Mouse (Mus musculus) stomach, embryonic 16.5 days (tissue): ENCODE measurements at regions not wholly inside any gene's neighbourhood (a gene's known extent, or its start where the extent isn't known, plus 50 kb on each side); places are given as distances from the start of the nearest gene placed in this dataset.

Experiments used
- ATAC-seq: fragments of 200-750 bp; cut with Nextera tagmentation; 2 replicates; pipeline ENCODE4 v1.8.0; 2017; ENCODE audit warnings: moderate number of reproducible peaks, moderate TSS enrichment; ENCODE audit not compliant: insufficient read depth, low FRiP score
- H3K27ac ChIP-seq: fragments of 300-500 bp; sonication (generic); 2 replicates; pipeline ENCODE4 v1.5.1; 2014; ENCODE audit warnings: low read length
- H3K27me3 ChIP-seq: fragments of 300-500 bp; sonication (generic); 2 replicates; pipeline ENCODE4 v1.6.1; 2014; ENCODE audit warnings: low read length, control low read depth, mixed read lengths; ENCODE audit not compliant: control insufficient read depth, insufficient read depth
- H3K36me3 ChIP-seq: fragments of 300-500 bp; sonication (generic); 2 replicates; pipeline ENCODE4 v1.6.1; 2014; ENCODE audit warnings: low read length; ENCODE audit not compliant: control insufficient read depth, insufficient read depth
- H3K4me1 ChIP-seq: fragments of 300-500 bp; sonication (generic); 2 replicates; pipeline ENCODE4 v1.6.1; 2014; ENCODE audit warnings: low read length, control low read depth, mixed read lengths; ENCODE audit not compliant: control insufficient read depth, insufficient read depth
- H3K4me2 ChIP-seq: fragments of 300-500 bp; sonication (generic); 2 replicates; pipeline ENCODE4 v1.6.1; 2014; ENCODE audit warnings: low read depth, low read length, mixed read lengths
- H3K4me3 ChIP-seq: fragments of 300-500 bp; sonication (generic); replicated peaks from 2 replicates; pipeline ENCODE4 v1.5.1; 2014; ENCODE audit warnings: mild to moderate bottlenecking, low read length
- H3K9ac ChIP-seq: fragments of 300-500 bp; sonication (generic); 2 replicates; pipeline ENCODE4 v1.6.1; 2014; ENCODE audit warnings: low read length
- H3K9me3 ChIP-seq: fragments of 300-500 bp; sonication (generic); replicated peaks from 2 replicates; pipeline ENCODE4 v1.6.1; 2016; ENCODE audit warnings: low read length, control low read depth; ENCODE audit not compliant: control insufficient read depth
- WGBS: fragments of 180-500 bp; shearing (Covaris S2); extraction: QIAGEN DNeasy Blood & Tissue Kit; methylation state at CpG from one replicate; pipeline ENCODE4 v1.1.7; 2014; 5-methylcytosine and 5-hydroxymethylcytosine counted together

DNA sequence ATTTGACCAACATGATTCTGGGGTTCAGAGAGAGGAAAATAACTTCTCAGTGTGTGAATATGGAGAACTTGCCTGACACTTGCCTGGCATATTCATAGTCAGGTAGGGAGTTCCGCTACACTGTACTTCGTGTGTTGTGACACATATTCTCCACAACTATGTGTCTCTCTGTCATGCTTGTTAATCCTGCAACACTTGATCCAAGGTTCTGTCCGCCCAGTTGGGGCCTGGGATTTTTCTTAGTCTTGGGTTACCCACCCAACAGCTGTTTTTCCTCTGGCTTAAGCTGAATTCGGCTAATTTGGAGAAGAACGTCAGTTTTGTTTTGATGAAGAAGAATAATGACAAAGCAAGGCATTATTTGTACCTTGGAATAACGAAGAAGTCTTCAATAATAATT lies 168.8 kb upstream of the Tnp1 start:
- H3K4me1 ChIP-seq: peaks cover 3% of the 10 kb centered on the region; the same call in 1 of the 2 replicates
- H3K9me3 ChIP-seq: no peaks in the 10 kb centered on the region
- no peaks in the 10 kb centered on the region for H3K27me3 ChIP-seq
- H3K36me3 ChIP-seq: no peaks in the 10 kb centered on the region
- 48% methylated on average over 6 of the region's 6 CpGs for WGBS
- H3K9ac ChIP-seq: no peak overlapping the region
- peak overlapping the region; percentile 64 for H3K27ac ChIP-seq
- H3K4me2 ChIP-seq: no peak overlapping the region
- H3K4me3 ChIP-seq: no peak overlapping the region
- peak; percentile 53; the same call in 1 of the 2 replicates for ATAC-seq

DNA sequence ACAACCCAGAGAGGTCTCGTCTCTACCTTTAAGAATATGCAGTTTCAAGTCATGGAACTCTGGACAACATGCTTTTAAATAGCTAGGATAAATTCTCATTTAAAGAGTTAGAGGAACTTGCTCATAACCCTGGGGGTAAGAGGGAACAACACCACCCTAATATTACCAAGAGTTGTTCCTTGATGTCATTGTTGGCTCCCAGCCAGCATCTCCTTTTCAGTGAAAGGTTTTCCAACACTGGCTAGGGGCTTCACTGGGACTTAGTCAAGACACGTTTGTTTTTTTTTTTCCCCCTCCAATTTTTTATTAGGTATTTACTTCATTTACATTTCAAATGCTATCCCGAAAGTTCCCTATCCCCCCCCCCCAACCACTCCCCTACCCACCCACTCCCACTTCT lies 163.1 kb upstream of the Tnp1 start:
- no peak for ATAC-seq

DNA sequence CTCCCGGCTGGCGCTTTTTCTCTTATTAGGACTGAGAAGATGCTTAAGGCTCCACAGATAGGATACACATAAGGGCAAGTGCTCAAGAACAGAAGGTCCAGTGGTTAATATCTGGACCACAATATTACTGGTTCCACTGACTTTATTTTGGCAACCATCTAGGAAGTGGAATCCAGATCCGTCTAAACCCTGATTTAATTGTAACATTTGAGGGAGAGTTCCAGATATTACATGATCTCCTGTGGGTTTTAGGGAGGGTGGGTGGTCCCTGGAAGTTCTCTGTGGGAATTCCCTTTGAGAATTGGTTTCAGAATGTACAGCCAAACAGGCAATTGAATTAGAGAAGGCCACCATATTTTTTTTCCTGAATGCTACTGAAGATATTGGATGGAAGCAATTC lies 161.4 kb upstream of the Tnp1 start:
- Histone ChIP-seq H3K4me1 (no peaks in the 10 kb centered on the region), H3K27me3 (no peaks in the 10 kb centered on the region), H3K9ac (no peak overlapping the region), H3K36me3 (no peaks in the 10 kb centered on the region), H3K27ac (no peak overlapping the region), H3K9me3 (no peaks in the 10 kb centered on the region), H3K4me2 (no peak overlapping the region), H3K4me3 (no peak overlapping the region)
- WGBS: 92% methylated on average over 3 of the region's 3 CpGs
- no peak for ATAC-seq

More for the DNA sequence above, 163.1 kb upstream of the Tnp1 start:
- Histone ChIP-seq H3K36me3 (no peaks in the 10 kb centered on the region), H3K9ac (no peak overlapping the region), H3K27me3 (no peaks in the 10 kb centered on the region), H3K4me3 (no peak overlapping the region), H3K4me2 (no peak overlapping the region), H3K9me3 (no peaks in the 10 kb centered on the region), H3K4me1 (no peaks in the 10 kb centered on the region), H3K27ac (no peak overlapping the region)
- 72% methylated on average over 3 of the region's 3 CpGs for WGBS

DNA sequence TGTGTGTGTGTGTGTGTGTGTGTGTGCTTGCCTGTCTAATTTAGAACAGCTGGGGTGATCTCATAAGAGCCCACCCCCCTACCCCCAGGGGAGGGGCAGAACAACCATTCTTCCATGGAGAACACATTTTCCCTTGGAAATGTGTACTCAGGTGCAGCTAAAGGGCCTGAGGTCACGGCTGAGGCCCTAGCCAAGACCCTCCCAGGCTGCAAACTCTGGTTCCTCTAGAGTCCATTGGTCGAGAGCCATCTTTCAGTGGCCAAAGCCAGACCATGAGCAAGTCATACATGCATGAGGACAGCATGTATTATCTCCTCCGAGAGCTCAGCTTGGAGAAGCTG lies 154.9 kb upstream of the Tnp1 start:
- Histone ChIP-seq H3K27ac (no peak overlapping the region), H3K4me2 (no peak overlapping the region), H3K4me3 (no peak overlapping the region), H3K27me3 (no peaks in the 10 kb centered on the region), H3K9me3 (0 out of 2 replicates have a peak, but pooled peaks cover 5% of the 10 kb centered on the region), H3K36me3 (0 out of 2 replicates have a peak, but pooled peaks cover 4% of the 10 kb centered on the region), H3K4me1 (peaks cover 4% of the 10 kb centered on the region; the same call in 1 of the 2 replicates), H3K9ac (no peak overlapping the region)
- no peak for ATAC-seq
- 63% methylated on average over 3 of the region's 3 CpGs for WGBS

DNA sequence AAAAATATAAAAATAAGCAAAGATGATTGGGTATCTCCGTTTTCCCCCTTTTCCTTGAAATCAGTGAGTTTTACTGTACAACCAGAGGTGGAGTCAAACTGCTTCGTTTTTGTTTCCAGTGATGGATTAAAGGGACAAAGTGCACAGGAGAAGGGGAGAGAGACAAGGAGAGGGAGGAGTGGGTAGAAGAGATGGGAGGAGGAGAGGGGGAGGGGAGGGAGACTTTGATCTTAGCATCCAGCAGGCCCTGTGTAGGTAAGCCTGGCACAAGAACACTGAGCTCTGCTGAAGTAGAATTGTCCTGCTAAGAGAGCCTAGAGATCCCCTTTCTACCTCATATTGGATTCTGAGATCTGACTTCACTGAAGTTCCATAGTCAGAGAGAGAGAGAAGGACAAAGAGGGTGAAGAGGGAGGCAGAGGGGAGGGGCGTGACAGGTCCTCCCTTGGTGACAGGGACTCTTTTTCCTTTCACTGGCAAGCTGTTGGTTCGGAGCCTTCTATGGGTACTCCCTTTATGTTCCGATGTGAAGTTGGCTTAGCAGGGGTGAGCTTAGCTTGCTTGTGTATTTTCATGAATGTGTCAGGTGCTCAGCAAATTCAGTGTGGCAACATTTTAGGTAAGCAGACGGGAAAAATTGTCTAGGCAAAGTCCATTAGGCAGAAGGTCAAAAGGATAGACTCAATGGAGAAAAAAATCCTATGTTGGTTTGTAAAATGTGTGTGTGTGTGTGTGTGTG lies 154.4 kb upstream of the Tnp1 start:
- no peak for ATAC-seq
- H3K4me1 ChIP-seq: peaks cover 4% of the 10 kb centered on the region; the same call in 1 of the 2 replicates
- H3K9ac ChIP-seq: no peak overlapping the region
- H3K27me3 ChIP-seq: no peaks in the 10 kb centered on the region
- H3K27ac ChIP-seq: no peak overlapping the region
- no peak overlapping the region for H3K4me2 ChIP-seq
- no peak overlapping the region for H3K4me3 ChIP-seq
- WGBS: 59% methylated on average over 6 of the region's 6 CpGs
- 0 out of 2 replicates have a peak, but pooled peaks cover 5% of the 10 kb centered on the region for H3K9me3 ChIP-seq
- 0 out of 2 replicates have a peak, but pooled peaks cover 4% of the 10 kb centered on the region for H3K36me3 ChIP-seq

DNA sequence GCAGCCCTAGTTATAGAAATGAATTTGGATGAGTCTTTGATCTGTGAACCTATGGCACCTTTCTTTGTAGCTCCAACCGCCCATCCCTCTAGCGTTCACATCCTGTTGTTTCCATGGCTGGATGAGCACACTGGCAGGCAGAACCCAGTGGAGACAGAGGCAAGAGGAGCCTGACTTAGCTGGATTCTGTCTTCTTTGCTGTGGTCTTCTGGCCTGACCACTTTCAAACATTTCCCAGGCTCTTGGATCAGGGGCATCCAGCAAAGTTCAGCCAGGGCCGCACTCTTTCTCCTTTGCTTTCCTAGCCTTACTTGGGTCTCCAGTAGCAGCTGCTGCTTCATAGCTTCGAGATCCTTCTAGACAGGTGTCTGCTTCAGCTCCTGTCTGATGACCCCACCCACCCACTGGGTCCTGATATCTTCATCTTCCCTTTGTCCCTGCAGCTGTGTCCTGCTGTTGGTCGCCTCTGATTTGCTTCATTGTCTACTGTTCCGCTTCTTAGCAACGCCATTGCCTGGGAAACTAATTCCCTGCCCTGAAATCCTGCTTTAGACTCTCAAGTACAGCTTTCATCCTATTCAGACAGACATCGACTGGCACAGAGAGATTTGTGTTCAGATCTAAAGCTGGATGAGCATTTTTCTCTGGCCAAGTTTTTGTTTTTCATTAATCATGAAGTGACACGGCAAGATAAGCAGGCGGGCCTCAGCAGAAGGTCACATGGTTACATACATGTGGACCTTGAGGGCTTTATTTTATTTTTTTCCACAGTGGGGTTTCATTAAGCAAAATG lies 153.6 kb upstream of the Tnp1 start:
- 44% methylated on average over 10 of the region's 10 CpGs for WGBS
- Histone ChIP-seq H3K27me3 (no peaks in the 10 kb centered on the region), H3K36me3 (0 out of 2 replicates have a peak, but pooled peaks cover 4% of the 10 kb centered on the region), H3K4me1 (peaks cover 4% of the 10 kb centered on the region; the same call in 1 of the 2 replicates), H3K4me3 (no peak overlapping the region), H3K4me2 (no peak overlapping the region), H3K9me3 (0 out of 2 replicates have a peak, but pooled peaks cover 5% of the 10 kb centered on the region), H3K27ac (no peak overlapping the region), H3K9ac (no peak overlapping the region)
- no peak for ATAC-seq

DNA sequence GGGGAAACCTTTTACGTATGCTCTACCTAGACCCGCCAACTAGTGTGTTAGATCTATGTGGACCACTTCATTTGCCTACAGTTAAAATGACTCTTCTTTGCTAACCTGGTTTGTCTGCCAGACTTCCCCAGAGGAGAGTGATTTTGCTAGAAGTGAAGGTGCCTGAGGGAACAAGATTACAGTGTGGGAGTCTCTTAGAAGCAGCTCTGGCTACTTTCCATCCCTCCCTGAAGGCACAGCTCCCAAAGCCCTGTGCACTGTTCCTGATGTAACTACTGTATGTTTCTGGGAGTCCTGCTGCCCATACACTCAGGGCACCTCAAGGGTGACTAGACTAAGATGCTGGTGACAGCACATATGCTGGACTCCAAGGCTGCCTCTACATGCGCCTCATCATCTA lies 144.5 kb upstream of the Tnp1 start:
- H3K4me3 ChIP-seq: no peak overlapping the region
- no peaks in the 10 kb centered on the region for H3K9me3 ChIP-seq
- H3K36me3 ChIP-seq: no peaks in the 10 kb centered on the region
- no peaks in the 10 kb centered on the region for H3K27me3 ChIP-seq
- H3K4me2 ChIP-seq: no peak overlapping the region
- WGBS: 88% methylated on average over 3 of the region's 3 CpGs
- H3K9ac ChIP-seq: no peak overlapping the region
- ATAC-seq: no peak
- H3K4me1 ChIP-seq: 0 out of 2 replicates have a peak, but pooled peaks cover 3% of the 10 kb centered on the region
- H3K27ac ChIP-seq: no peak overlapping the region; the same call in 1 of the 2 replicates

DNA sequence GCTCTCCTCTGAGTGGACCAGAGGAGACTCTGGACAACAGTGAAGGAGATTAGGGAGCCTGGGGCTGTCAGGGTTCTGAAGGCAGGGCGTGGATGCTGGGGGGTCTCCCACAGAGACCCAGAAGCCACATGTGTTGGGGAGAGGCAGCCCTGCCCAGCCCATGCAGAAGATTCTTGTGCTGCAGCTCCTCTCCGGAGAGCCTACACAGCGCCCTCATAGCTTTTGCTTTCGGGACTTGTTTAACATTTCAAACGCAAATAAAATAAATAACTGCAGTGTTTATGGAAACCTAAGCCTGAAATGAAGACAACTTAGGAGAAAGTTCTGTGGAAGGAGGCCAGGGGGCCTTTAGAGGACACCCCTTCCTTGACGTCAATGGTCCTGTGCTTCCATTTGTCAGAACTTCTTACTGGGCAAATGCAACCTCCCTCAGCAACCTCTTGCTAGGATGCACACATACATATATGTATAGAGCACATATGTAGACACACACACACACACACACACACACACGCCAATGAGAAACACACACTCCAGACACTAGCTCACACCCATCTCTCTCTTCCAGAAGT lies 143.8 kb upstream of the Tnp1 start:
- Histone ChIP-seq H3K9me3 (no peaks in the 10 kb centered on the region), H3K4me3 (no peak overlapping the region), H3K27ac (peak overlapping the region; percentile 65), H3K4me2 (no peak overlapping the region), H3K27me3 (no peaks in the 10 kb centered on the region), H3K4me1 (0 out of 2 replicates have a peak, but pooled peaks cover 3% of the 10 kb centered on the region), H3K36me3 (no peaks in the 10 kb centered on the region), H3K9ac (peak overlapping the region; percentile 31; the same call in 1 of the 2 replicates)
- ATAC-seq: peak; percentile 80
- 53% methylated on average over 7 of the region's 7 CpGs for WGBS
